Mouse (Mus musculus) intestine, embryonic 16.5 days (tissue): Measurements from ENCODE around the gene Gm49333. TPM values are rescaled to one million over a fixed set of nuclear protein-coding genes. Genes with fewer than 3 reads are reported as not detected.
A peak's percentile ranks its signal among the peaks of the same experiment; 100 is the strongest.

Experiments
- ATAC-seq: fragments of 200-750 bp; cut with Nextera tagmentation; 2 replicates; pipeline ENCODE4 v1.8.0; 2017; ENCODE audit warnings: moderate TSS enrichment, moderate library complexity
- H3K27ac ChIP-seq: fragments of 300-500 bp; sonication (generic); 2 replicates; pipeline ENCODE4 v1.5.1; 2014; ENCODE audit warnings: mild to moderate bottlenecking, low read length
- H3K27me3 ChIP-seq: fragments of 300-500 bp; sonication (generic); replicated peaks from 2 replicates; pipeline ENCODE4 v1.6.1; 2014; ENCODE audit warnings: low read length, control low read depth, mixed read lengths; ENCODE audit not compliant: control insufficient read depth, insufficient read depth
- H3K36me3 ChIP-seq: fragments of 300-500 bp; sonication (generic); 2 replicates; pipeline ENCODE4 v1.6.1; 2014; ENCODE audit warnings: low read length, control low read depth; ENCODE audit not compliant: control insufficient read depth, insufficient read depth
- H3K4me1 ChIP-seq: fragments of 300-500 bp; sonication (generic); 2 replicates; pipeline ENCODE4 v1.6.1; 2014; ENCODE audit warnings: low read length, control low read depth, mixed read lengths; ENCODE audit not compliant: control insufficient read depth, insufficient read depth
- H3K4me2 ChIP-seq: fragments of 300-500 bp; sonication (generic); 2 replicates; pipeline ENCODE4 v1.6.1; 2014; ENCODE audit warnings: low read depth, low read length, control low read depth
- H3K4me3 ChIP-seq: fragments of 300-500 bp; sonication (generic); 2 replicates; pipeline ENCODE4 v1.5.1; 2014; ENCODE audit warnings: mild to moderate bottlenecking, low read length
- H3K9ac ChIP-seq: fragments of 300-500 bp; sonication (generic); 2 replicates; pipeline ENCODE4 v1.6.1; 2014; ENCODE audit warnings: low read depth, low read length
- H3K9me3 ChIP-seq: fragments of 300-500 bp; sonication (generic); 2 replicates; pipeline ENCODE4 v1.6.1; 2016; ENCODE audit warnings: low read length, control low read depth; ENCODE audit not compliant: control insufficient read depth
- WGBS: fragments of 180-500 bp; shearing (Covaris S2); extraction: QIAGEN DNeasy Blood & Tissue Kit; methylation state at CpG from one replicate; pipeline ENCODE4 v1.1.7; 2014; 5-methylcytosine and 5-hydroxymethylcytosine counted together
- polyA plus RNA-seq: library from polyadenylated mRNA; unstranded; fragments of >200 nt; fragmentation: Nextera tagmentation; extraction: Ambion mirVana; gene quantifications from 2 replicates; pipeline ENCODE4 v1.2.1, GENCODE M21; 2015

The Gm49333 gene
- polyA plus RNA-seq, 1 experiment from 2014 or later: not detected

- Histone ChIP-seq H3K27me3 (no peaks in the 10 kb centered on the region), H3K4me3 (peak overlapping the region; percentile 63), H3K27ac (peak overlapping the region; percentile 84), H3K4me2 (peak overlapping the region; percentile 96), H3K9me3 (no peaks in the 10 kb centered on the region), H3K9ac (peak overlapping the region; percentile 89), H3K4me1 (peaks cover 28% of the 10 kb centered on the region), H3K36me3 (peaks cover 23% of the 10 kb centered on the region)
- ATAC-seq: peak; percentile 75
- 6% methylated on average over 14 of the region's 14 CpGs for WGBS
Measured at GRCm38 (mm10) chr16:20673706-20674303, 62.4 kb downstream of the Gm49333 start.

GRCm38 (mm10) chr16:20675213-20675612 is 63.8 kb downstream of the Gm49333 start:
- peak overlapping the region; percentile 89; the same call in 1 of the 2 replicates for H3K9ac ChIP-seq
- no peaks in the 10 kb centered on the region for H3K27me3 ChIP-seq
- no peak overlapping the region for H3K4me3 ChIP-seq
- peak overlapping the region; percentile 96; the same call in 1 of the 2 replicates for H3K4me2 ChIP-seq
- H3K36me3 ChIP-seq: peaks cover 33% of the 10 kb centered on the region
- H3K9me3 ChIP-seq: no peaks in the 10 kb centered on the region
- no peak for ATAC-seq
- H3K27ac ChIP-seq: no peak overlapping the region
- peaks cover 28% of the 10 kb centered on the region for H3K4me1 ChIP-seq
- WGBS: 92% methylated on average over 6 of the region's 6 CpGs

- no peak overlapping the region for H3K4me3 ChIP-seq
- H3K9ac ChIP-seq: no peak overlapping the region
- no peak overlapping the region for H3K4me2 ChIP-seq
- no peaks in the 10 kb centered on the region for H3K27me3 ChIP-seq
- H3K4me1 ChIP-seq: peaks cover 27% of the 10 kb centered on the region
- ATAC-seq: no peak
- H3K27ac ChIP-seq: no peak overlapping the region
- peaks cover 40% of the 10 kb centered on the region for H3K36me3 ChIP-seq
- 78% methylated on average over 4 of the region's 4 CpGs for WGBS
- no peaks in the 10 kb centered on the region for H3K9me3 ChIP-seq
Measured at GRCm38 (mm10) chr16:20676702-20677101, 65.3 kb downstream of the Gm49333 start.

GRCm38 (mm10) chr16:20677380-20677779 is 66.0 kb downstream of the Gm49333 start:
- no peaks in the 10 kb centered on the region for H3K9me3 ChIP-seq
- no peak overlapping the region for H3K4me2 ChIP-seq
- peak overlapping the region; percentile 33; the same call in 1 of the 2 replicates for H3K27ac ChIP-seq
- H3K4me3 ChIP-seq: no peak overlapping the region
- WGBS: 82% methylated on average over 5 of the region's 5 CpGs
- ATAC-seq: no peak
- peaks cover 46% of the 10 kb centered on the region for H3K36me3 ChIP-seq
- H3K4me1 ChIP-seq: peaks cover 23% of the 10 kb centered on the region
- H3K27me3 ChIP-seq: no peaks in the 10 kb centered on the region
- no peak overlapping the region for H3K9ac ChIP-seq

GRCm38 (mm10) chr16:20677974-20678675 is 66.7 kb downstream of the Gm49333 start:
- Histone ChIP-seq H3K27me3 (no peaks in the 10 kb centered on the region), H3K27ac (no peak overlapping the region), H3K9me3 (no peaks in the 10 kb centered on the region), H3K4me2 (no peak overlapping the region), H3K36me3 (peaks cover 52% of the 10 kb centered on the region), H3K4me1 (peaks cover 23% of the 10 kb centered on the region), H3K4me3 (no peak overlapping the region), H3K9ac (no peak overlapping the region)
- ATAC-seq: no peak
- 71% methylated on average over 10 of the region's 10 CpGs for WGBS

GRCm38 (mm10) chr16:20690774-20691173 is 79.4 kb downstream of the Gm49333 start:
- H3K36me3 ChIP-seq: peaks cover 29% of the 10 kb centered on the region

GRCm38 (mm10) chr16:20691617-20692016 is 80.2 kb downstream of the Gm49333 start:
- Histone ChIP-seq H3K27me3 (no peaks in the 10 kb centered on the region; the same call in 1 of the 2 replicates), H3K9me3 (no peaks in the 10 kb centered on the region), H3K4me2 (no peak overlapping the region), H3K4me3 (no peak overlapping the region), H3K9ac (no peak overlapping the region), H3K36me3 (peaks cover 21% of the 10 kb centered on the region), H3K4me1 (peaks cover 19% of the 10 kb centered on the region), H3K27ac (no peak overlapping the region)
- WGBS: 80% methylated on average over 1 of the region's 1 CpGs
- no peak for ATAC-seq

More at GRCm38 (mm10) chr16:20690774-20691173, 79.4 kb downstream of the Gm49333 start:
- H3K27me3 ChIP-seq: no peaks in the 10 kb centered on the region
- 77% methylated on average over 3 of the region's 3 CpGs for WGBS
- H3K9ac ChIP-seq: no peak overlapping the region
- no peak overlapping the region for H3K4me2 ChIP-seq
- H3K27ac ChIP-seq: no peak overlapping the region
- peaks cover 13% of the 10 kb centered on the region for H3K4me1 ChIP-seq
- no peak overlapping the region for H3K4me3 ChIP-seq
- no peaks in the 10 kb centered on the region for H3K9me3 ChIP-seq
- ATAC-seq: no peak

GRCm38 (mm10) chr16:20692241-20692965 is 81.0 kb downstream of the Gm49333 start:
- ATAC-seq: peak; percentile 9
- no peaks in the 10 kb centered on the region for H3K9me3 ChIP-seq
- H3K27ac ChIP-seq: no peak overlapping the region
- H3K36me3 ChIP-seq: peaks cover 18% of the 10 kb centered on the region
- no peak overlapping the region for H3K9ac ChIP-seq
- no peaks in the 10 kb centered on the region; the same call in 1 of the 2 replicates for H3K27me3 ChIP-seq
- no peak overlapping the region for H3K4me3 ChIP-seq
- peak overlapping the region; percentile 95; the same call in 1 of the 2 replicates for H3K4me2 ChIP-seq
- peaks cover 19% of the 10 kb centered on the region for H3K4me1 ChIP-seq
- 47% methylated on average over 16 of the region's 16 CpGs for WGBS

GRCm38 (mm10) chr16:20693111-20693701 is 81.8 kb downstream of the Gm49333 start, which contains the start of gene Fam131a:
TSS of gene Fam131a (plus strand) at chr16:20693241.
- Histone ChIP-seq H3K4me2 (peak within 1 kb of the TSS; percentile 95), H3K27ac (peak within 1 kb of the TSS; percentile 85), H3K36me3 (peaks cover 18% of the 10 kb centered on the region), H3K4me3 (peak within 1 kb of the TSS; percentile 69), H3K9me3 (no peaks in the 10 kb centered on the region), H3K4me1 (peaks cover 19% of the 10 kb centered on the region), H3K9ac (peak within 1 kb of the TSS; percentile 85), H3K27me3 (no peaks in the 10 kb centered on the region; the same call in 1 of the 2 replicates)
- peak; percentile 95 for ATAC-seq
- WGBS: under 1% methylated on average over 37 of the region's 37 CpGs
